Mouse (Mus musculus) erythroid progenitor cell, adult 5-6 weeks (primary cell): ENCODE data around the gene Ttn. TPM values are rescaled to one million over a fixed set of nuclear protein-coding genes. Genes with fewer than 3 reads are reported as not detected.

Source experiments
- ATAC-seq: replicated peaks from 2 replicates; pipeline ENCODE4 v1.8.0; 2016; ENCODE audit warnings: moderate number of reproducible peaks, mild to moderate bottlenecking, moderate TSS enrichment, inconsistent platforms; ENCODE audit not compliant: poor library complexity, low FRiP score, severe bottlenecking
- total RNA-seq, 2 experiments: library from RNA; stranded (forward) in 1 of 2; stranded (reverse) in 1 of 2; fragments of 150-400 nt in 1 of 2; fragments of 186-747, 209-891 nt in 1 of 2; gene quantifications; 2 replicates each; pipeline versions ENCODE4 v1.2.3 to v1.2.4; 2015 to 2017; ENCODE audit warnings: low replicate concordance in 2 of 2

Ttn gene
- total RNA-seq, 2 experiments from 2014 or later, result under 0.01 TPM; not detected in 1

GRCm38 (mm10) chr2:76674725-76675427 lies 307.5 kb downstream of the Ttn start, which contains the start of gene Plekha3:
Plekha3 (plus strand) TSS chr2:76675281.
- ATAC-seq, result peak; percentile 39; the same call in 1 of the 2 replicates

- 0 out of 2 replicates have a peak, but pooled peaks have one; percentile 60 for ATAC-seq
Observed at GRCm38 (mm10) chr2:76673472-76674081, 308.8 kb downstream of the Ttn start.

DNA sequence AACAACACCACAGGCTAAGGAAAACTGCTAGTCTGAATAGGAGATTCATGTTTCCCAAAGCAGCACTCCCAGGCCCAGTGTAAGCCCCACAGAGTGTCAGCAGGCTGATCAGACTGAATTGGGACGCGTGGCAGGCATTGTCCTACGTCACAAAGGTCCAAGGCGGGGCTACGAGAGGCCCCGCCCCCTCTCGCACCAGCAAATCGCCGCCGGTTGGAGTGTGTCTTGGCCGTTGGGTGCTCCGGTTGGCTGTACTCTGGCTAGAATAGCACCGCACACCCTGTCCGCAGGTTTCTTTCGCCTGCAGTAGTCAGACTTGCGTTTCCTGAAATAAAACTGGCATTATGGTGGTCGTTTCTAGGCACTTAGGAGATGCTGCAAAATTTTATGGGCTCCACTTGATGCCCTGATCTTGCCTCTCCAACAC lies 309.4 kb downstream of the Ttn start, which contains the start of gene Fkbp7:
Gene Fkbp7 (minus strand): TSS at position 151 of the 427 bp plus-strand sequence.
- ATAC-seq, result peak; percentile 91

DNA sequence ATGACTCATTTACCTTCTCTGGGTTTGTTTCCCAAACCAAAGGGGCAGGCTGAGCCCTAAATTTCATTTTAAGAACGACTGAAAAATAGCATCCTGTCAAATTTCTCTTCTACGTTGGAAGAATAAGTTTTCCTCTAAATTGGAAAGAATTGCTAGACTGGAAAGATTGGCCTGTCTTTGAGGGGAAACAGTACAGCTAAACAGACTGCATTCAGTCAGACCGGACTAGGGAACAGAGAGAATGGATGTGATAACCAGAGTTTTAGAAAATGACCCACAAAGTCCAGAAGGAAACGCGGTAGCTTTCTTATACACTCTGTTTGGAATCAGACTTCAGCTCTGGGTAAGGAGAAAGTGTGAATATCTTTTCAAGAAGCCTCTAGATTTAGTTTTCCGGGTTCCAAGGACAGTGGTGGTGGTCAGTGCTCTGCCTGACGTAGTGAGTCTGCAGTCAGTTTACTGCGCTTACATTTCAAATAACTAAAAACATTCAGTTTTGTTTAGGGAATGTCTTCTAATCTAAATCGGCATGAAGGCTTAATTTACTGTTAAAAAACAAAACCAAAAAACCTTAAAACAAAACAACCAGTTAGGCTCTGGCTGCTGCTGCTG lies 310.1 kb downstream of the Ttn start:
- no peak for ATAC-seq

GRCm38 (mm10) chr2:76671641-76672040 lies 310.7 kb downstream of the Ttn start:
- ATAC-seq, result no peak

GRCm38 (mm10) chr2:76667200-76667599 lies 315.1 kb downstream of the Ttn start:
- ATAC-seq, result no peak

DNA sequence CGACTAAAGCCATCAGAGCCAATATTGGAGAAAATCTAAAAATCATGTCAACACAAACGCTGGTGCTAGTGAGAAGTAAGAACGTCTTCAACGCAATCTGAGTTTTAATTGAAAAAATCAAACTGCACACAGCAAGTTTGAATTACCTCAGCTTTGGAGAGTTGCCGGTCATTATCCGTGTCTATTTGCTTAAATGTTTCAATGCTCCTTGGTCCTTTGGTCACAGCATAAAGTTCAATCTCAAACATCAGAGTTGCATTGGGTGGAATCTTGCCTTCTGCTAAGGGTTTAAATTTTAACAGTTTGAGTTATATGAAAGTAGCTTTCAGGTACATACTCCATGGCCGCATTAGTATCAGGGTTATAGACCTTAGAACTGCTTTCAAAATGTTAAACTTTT lies 316.8 kb downstream of the Ttn start:
- ATAC-seq, result no peak

DNA sequence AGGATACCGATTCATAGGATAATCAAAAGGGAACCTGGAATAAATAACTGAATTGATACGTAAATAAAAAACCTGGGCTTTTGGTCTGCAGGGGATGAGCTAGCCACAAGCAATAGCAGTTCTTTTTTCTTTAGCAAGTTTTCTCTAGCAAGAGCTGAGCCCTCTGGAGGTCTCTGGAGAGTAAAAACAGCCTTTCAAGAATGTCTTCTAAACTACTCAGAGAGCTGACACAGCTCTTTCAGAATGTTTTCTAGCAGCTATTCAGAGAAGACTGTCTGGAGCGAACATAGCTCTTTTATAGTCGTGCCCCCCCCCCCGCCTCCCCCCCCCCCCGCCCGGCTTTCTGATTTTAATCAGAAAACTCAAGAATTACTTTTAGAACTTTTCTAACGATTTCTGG lies 322.9 kb downstream of the Ttn start:
- ATAC-seq, result no peak

DNA sequence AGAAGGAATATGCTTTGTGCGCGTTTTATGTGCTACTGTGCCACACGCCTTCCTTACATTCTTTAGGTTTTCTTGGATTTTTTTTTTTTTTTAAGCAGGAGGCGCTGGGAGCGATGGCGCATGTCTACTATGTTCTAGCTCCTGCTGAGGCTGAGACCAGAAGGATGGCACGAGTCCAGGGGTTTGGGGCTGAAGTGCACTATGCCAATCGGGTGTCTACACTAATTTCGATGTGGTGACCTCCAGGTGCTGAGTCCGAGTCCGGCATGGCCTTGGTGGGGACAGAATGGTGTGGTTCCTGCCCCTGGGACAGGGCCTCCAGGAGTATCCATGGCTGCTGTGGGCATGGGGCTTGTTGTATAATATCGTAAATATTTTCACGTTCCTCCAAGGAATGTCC lies 323.8 kb downstream of the Ttn start:
- no peak for ATAC-seq

- ATAC-seq, result no peak
Observed at GRCm38 (mm10) chr2:76655982-76656381, 326.4 kb downstream of the Ttn start.

DNA sequence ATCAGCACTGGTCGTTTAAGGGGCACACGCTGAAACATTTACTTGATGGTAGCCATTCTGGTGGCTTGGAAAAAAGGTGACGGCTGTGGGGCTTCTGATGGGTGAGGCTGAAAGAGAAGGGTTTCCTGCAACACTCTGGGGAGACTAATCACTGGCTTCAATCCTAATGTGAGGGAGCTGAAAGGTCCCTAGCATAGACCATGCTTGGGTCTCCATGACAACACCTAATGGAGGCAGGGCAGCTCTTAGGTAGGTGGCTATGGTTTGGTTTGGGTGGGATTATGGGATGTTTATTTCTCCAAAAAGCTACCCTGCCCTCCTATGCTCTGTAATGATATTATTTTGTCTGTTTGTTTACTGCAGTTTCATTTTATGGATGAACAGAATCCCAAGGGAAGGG lies 326.9 kb downstream of the Ttn start:
- no peak for ATAC-seq

DNA sequence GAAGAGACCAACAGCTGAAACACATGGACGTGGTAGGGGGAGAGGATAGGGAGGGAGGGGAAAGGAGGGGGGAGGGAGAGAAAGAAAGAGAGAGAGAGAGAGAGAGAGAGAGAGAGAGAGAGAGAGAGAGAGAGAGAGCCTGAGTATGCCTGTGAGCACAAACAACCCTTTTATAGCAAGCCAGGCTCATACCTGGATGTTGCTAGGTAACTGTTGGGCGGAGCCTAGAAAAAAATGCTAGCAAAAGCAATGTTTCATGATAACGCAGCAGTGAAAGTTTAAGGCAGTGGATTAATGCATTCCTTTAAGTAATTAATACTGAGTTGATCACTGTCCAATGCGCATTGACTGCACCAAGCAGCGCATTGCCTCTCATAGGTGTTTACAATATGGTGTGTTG lies 327.7 kb downstream of the Ttn start:
- no peak for ATAC-seq

Other genes with a start within 250 kb of the Ttn start
- gene Ccdc141, start 188.1 kb upstream of the Ttn start, total RNA-seq (2015; ENCODE audit: low replicate concordance), result 2.2 and 2.9 TPM in 2 replicates
- gene Ccdc141, start 188.1 kb upstream of the Ttn start, total RNA-seq (2017; ENCODE audit: low replicate concordance), result 0.45 and 4.2 TPM in 2 replicates